Mouse (Mus musculus) midbrain, embryonic 10.5 days (tissue): ENCODE results near the gene Taf8. TPM values are rescaled to one million over a fixed set of nuclear protein-coding genes. Genes with fewer than 3 reads are reported as not detected.

ENCODE experiments used
- DNase-seq: peaks from one replicate; pipeline ENCODE4 v3.0.0-alpha.2; 2017; ENCODE audit warnings: low spot score
- H3K27ac ChIP-seq: fragments of 300-500 bp; sonication (generic); replicated peaks from 2 replicates; pipeline ENCODE4 v1.5.1; 2016; ENCODE audit warnings: mild to moderate bottlenecking
- H3K27me3 ChIP-seq: fragments of 300-500 bp; sonication (generic); 2 replicates; pipeline ENCODE4 v1.6.1; 2016; ENCODE audit warnings: low read depth, mild to moderate bottlenecking; ENCODE audit not compliant: poor library complexity, severe bottlenecking
- H3K36me3 ChIP-seq: fragments of 300-500 bp; sonication (generic); 2 replicates; pipeline ENCODE4 v1.6.1; 2016; ENCODE audit warnings: mild to moderate bottlenecking, moderate library complexity
- H3K4me1 ChIP-seq: fragments of 300-500 bp; sonication (generic); 2 replicates; pipeline ENCODE4 v1.6.1; 2016
- H3K4me3 ChIP-seq: fragments of 300-500 bp; sonication (generic); 2 replicates; pipeline ENCODE4 v1.5.1; 2016; ENCODE audit warnings: mild to moderate bottlenecking, moderate library complexity
- H3K9me3 ChIP-seq: fragments of 300-500 bp; sonication (generic); replicated peaks from 2 replicates; pipeline ENCODE4 v1.6.1; 2016; ENCODE audit warnings: mild to moderate bottlenecking
- WGBS: fragments of 180-500 bp; shearing (Covaris S2); methylation state at CpG from one replicate; pipeline ENCODE4 v1.1.7; 2016; 5-methylcytosine and 5-hydroxymethylcytosine counted together
- polyA plus RNA-seq: library from polyadenylated mRNA; unstranded; fragments of >200 nt; fragmentation: Nextera tagmentation; extraction: Ambion mirVana; gene quantifications from 2 replicates; pipeline ENCODE4 v1.2.1, GENCODE M21; 2016

Gene Taf8
- polyA plus RNA-seq, 1 experiment from 2014 or later: 31.4 TPM

DNA sequence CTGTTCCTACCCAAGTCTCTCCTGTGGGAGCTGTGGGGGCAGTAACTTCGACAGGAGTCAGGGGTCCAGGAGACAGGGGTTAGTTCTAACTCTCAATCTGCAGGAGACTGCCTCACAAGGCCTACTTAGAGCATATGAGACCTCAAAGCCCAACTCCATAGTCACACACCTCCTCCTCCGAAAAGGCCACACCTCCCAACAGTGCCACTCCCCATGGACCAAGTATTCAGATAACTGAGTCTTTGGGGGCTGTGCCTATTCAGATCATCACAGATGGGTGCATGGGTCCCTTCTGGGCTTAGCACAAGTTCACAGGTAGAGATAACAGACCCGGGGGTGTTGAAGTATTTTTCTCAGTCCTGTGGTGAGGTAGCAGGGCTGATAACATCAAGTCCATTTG is 40.4 kb downstream of the Taf8 start:
- Histone ChIP-seq H3K4me1 (peaks cover 36% of the 10 kb centered on the region), H3K9me3 (no peaks in the 10 kb centered on the region), H3K27ac (no peak overlapping the region), H3K27me3 (peaks cover 56% of the 10 kb centered on the region), H3K36me3 (no peaks in the 10 kb centered on the region), H3K4me3 (no peak overlapping the region)
- WGBS: 74% methylated on average over 3 of the region's 3 CpGs
- DNase-seq: no peak

DNA sequence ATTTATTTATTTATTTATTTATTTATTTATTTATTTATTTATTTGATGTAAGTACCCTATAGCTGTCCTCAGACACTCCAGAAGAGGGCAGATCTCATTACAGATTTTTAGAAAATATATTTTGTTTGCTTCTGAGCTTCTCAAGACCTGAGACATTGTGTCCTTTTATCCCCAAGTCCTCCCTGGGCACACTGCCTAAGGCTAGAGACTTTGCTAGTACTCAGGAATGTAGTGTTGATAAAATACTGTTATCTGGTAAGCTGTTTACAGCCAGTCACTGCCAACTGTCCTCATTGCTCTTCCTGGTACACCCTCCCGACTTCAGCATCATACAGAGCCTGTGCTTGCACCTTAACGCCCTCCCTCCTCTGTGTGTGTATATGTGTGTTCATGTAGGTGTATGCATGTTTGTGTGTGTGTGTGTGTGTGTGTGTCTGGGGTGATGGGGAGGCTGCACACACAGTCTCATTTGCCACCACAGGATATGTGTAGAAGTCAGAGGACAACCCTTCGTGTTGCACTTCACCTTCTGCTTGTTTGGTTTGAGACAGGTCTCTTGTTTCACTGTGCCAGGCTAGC is 42.7 kb downstream of the Taf8 start:
- H3K9me3 ChIP-seq: no peaks in the 10 kb centered on the region
- peaks cover 34% of the 10 kb centered on the region for H3K27me3 ChIP-seq
- H3K4me1 ChIP-seq: peaks cover 17% of the 10 kb centered on the region
- H3K27ac ChIP-seq: no peak overlapping the region
- H3K4me3 ChIP-seq: no peak overlapping the region
- H3K36me3 ChIP-seq: no peaks in the 10 kb centered on the region
- 86% methylated on average over 3 of the region's 3 CpGs for WGBS
- no peak for DNase-seq

DNA sequence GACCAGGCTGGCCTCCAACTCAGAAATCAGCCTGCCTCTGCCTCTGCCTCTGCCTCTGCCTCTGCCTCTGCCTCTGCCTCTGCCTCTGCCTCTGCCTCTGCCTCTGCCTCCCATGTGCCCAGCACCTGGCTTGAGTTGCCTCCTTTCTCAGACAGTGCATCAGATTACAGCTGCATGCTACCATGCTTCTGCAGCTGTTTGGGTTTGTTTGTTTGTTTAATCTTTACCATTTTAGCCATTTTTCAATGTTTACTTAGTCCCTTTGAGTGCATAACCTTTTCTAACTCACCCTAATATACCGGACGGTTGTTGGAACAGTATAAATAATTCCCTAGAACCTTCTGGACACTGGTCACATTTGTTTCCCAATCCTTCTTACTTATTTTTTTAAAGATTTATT is 43.2 kb downstream of the Taf8 start:
- H3K27ac ChIP-seq: no peak overlapping the region
- WGBS: 96% methylated on average over 2 of the region's 2 CpGs
- H3K4me3 ChIP-seq: no peak overlapping the region
- H3K9me3 ChIP-seq: no peaks in the 10 kb centered on the region
- H3K4me1 ChIP-seq: peaks cover 12% of the 10 kb centered on the region
- no peaks in the 10 kb centered on the region for H3K36me3 ChIP-seq
- H3K27me3 ChIP-seq: peaks cover 29% of the 10 kb centered on the region
- DNase-seq: no peak

DNA sequence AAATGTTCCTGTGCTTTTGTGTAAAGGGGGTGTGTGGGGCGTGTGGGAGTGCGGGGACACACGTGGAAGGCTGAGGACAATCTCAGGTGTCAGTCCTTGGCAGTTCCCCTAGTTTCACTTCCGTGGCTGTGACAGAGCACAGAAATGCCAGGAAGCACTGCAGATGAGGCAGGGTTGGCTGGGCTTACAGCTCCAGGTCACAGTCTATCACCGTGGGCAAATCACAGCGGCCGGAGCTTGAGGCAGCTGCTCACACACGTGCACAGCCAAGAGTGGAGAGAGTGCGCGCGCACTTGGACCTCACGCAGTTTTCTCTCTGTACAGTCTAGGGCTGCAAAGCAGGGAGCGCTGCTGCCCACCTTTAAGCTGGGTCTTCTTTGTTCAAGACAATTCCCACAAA is 43.8 kb downstream of the Taf8 start:
- no peak overlapping the region for H3K4me3 ChIP-seq
- peaks cover 9% of the 10 kb centered on the region for H3K4me1 ChIP-seq
- DNase-seq: no peak
- no peak overlapping the region for H3K27ac ChIP-seq
- WGBS: 87% methylated on average over 13 of the region's 13 CpGs
- H3K27me3 ChIP-seq: peaks cover 24% of the 10 kb centered on the region
- no peaks in the 10 kb centered on the region for H3K36me3 ChIP-seq
- H3K9me3 ChIP-seq: no peaks in the 10 kb centered on the region

DNA sequence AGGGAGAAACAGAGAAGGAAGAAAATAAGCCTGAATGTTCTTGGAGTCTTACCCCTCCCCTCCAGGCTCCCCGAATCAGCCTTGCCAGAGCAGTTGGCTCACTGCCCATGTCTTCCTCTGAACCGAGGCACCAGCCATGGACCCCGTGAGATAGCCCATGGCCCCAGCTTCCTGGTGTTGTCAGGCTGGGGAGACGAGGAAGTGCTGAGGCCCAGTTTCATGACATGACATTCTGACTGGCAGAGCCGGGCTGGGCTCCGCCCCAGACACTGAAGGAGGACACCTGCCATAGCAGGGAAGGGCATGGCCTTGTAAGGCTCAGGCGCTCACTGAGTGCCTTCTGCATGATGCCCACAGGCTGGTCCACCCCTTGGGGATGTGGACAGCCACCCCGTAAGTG is 47.4 kb downstream of the Taf8 start:
- H3K4me3 ChIP-seq: no peak overlapping the region
- no peak for DNase-seq
- H3K4me1 ChIP-seq: peaks cover 13% of the 10 kb centered on the region
- peaks cover 1% of the 10 kb centered on the region; the same call in 1 of the 2 replicates for H3K27me3 ChIP-seq
- no peak overlapping the region for H3K27ac ChIP-seq
- 86% methylated on average over 8 of the region's 8 CpGs for WGBS
- no peaks in the 10 kb centered on the region for H3K9me3 ChIP-seq
- H3K36me3 ChIP-seq: no peaks in the 10 kb centered on the region

DNA sequence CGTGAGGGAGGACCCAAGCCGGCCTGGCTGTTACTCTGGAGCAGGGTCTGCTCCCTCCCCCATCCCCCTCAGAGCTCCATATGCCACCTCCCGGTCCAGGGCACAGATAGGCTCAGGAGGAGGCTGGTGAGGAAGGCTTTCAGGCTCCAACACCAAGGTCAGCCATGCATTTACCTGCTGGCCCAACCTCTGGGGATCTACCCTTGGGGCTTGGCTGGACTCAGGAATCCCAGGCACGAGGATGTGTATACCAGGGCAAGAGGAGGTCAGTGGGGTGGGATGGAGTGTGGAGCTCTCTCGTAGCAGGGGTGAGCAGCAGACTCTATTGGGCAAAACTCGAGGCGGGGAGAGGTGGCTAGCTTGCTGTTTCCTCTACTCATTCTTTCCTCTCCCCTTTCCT is 49.2 kb downstream of the Taf8 start:
- DNase-seq: no peak
- WGBS: 51% methylated on average over 7 of the region's 7 CpGs
- Histone ChIP-seq H3K27me3 (peaks cover 5% of the 10 kb centered on the region; the same call in 1 of the 2 replicates), H3K4me3 (no peak overlapping the region), H3K4me1 (peaks cover 23% of the 10 kb centered on the region), H3K27ac (no peak overlapping the region), H3K9me3 (no peaks in the 10 kb centered on the region), H3K36me3 (no peaks in the 10 kb centered on the region)

DNA sequence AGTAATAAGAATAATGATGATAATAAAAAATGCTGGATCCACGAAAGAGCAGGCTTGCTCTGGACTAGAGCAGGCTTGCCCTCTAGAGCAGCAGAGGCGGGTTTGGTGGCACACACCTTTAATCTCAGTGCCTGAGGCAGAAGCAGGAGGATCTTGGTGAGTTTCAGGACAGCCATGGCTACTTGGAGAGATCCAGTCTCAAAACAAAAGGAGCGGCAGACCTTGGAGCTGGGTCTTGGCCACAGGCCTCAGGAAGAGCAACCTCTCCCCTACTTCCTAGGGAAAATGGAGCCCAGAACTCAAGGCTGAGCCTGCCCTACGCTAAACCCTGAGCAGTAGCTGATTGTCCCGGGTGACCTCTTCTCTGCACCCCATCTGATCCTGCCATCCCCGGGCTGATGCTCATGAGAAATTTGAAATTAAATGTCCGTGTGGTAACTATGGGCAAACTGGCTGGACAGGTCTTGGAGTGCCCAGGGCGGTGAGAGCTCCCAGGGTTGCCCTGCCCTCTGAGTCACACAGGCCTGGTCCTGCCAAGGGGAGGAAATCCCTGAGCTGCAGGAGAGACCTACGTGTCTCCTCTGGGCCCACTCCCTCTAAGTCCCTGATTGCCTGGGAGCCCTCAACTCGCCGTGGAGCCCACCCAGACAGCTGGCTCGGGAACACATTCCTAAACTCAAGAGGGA is 51.1 kb downstream of the Taf8 start:
- no peak overlapping the region for H3K27ac ChIP-seq
- no peak overlapping the region for H3K4me3 ChIP-seq
- H3K27me3 ChIP-seq: peaks cover 5% of the 10 kb centered on the region; the same call in 1 of the 2 replicates
- WGBS: 79% methylated on average over 12 of the region's 12 CpGs
- H3K9me3 ChIP-seq: no peaks in the 10 kb centered on the region
- H3K36me3 ChIP-seq: no peaks in the 10 kb centered on the region
- peaks cover 30% of the 10 kb centered on the region for H3K4me1 ChIP-seq
- no peak for DNase-seq

DNA sequence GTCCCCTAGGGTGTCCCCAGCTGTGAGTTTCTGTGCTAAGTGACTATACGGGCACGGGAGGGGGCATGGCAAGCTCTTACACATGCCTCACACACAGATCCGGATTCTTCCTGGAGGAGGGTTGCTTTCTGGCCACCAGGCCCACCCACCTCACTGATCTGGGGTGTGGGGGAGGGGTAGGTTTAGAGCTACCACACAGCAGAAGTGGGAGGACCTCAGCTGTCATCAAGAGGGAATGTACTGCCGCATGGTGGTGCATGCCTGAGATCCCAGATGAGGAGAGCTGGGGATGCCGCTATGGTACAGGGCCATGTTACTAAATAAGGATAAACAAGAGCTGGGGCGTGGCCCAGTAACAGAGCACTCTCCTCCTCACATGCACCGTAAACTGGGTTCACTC is 51.9 kb downstream of the Taf8 start:
- Histone ChIP-seq H3K9me3 (no peaks in the 10 kb centered on the region), H3K4me3 (no peak overlapping the region), H3K27ac (no peak overlapping the region), H3K27me3 (peaks cover 5% of the 10 kb centered on the region; the same call in 1 of the 2 replicates), H3K36me3 (no peaks in the 10 kb centered on the region), H3K4me1 (peaks cover 37% of the 10 kb centered on the region)
- 41% methylated on average over 7 of the region's 7 CpGs for WGBS
- no peak for DNase-seq

DNA sequence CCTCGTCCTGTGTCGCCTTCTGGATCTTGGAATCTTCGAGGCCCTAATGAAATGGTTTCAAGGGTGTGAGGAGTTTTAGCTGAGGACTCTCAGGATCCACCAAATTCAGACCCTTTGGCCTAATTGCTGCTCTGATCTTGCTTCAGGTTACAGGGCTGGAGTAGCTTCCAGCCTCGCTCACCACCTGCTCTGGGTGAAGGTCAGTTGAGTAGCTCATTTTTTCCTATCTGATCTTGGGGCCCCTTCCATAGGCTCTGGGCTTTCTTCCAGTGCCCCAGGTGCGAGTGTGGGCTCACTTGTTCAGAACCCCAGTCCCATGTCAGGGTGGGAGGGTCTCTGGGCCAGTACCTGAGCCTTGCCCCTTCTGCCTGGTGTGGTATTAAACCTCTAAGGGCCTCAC is 52.7 kb downstream of the Taf8 start:
- DNase-seq: no peak

DNA sequence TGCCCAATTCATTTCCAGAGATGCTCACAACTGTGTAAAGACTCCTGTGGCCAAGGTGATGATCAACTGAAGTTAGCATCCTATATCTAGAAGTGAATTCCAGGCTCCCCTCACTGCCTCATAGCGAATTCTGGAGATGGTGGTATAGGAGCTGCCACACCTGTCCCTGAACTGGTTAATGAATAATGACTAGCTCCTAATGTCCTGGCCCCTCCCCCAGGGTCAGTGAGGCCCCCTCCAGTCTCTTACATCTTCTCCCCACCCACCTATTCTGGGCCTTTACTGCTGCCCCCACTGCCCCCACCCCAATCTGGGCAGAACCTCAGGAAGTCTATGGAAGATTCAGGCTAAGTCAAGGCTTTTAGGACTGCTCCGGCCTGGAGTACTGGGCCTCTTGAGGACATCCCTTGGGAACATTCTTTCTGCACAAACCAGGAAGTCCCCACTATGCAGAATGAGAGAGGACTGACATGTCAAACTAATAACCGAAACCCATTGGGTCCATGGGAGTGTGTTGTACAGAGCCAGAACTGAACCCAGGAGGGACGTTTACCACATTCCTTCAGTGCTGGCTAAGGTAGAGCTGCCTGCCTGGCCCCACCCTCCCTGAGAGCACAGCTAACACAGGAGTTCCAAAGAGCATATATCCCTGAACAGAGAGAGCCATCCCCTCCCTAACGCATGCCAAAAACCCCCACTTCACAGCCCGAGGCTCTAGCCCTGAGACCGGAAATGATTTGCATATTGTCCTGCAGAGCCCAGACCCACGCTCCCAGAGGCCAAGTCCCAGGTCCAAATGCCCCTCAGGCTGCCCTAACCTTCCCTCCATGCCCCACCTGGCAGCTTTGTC is 53.3 kb downstream of the Taf8 start:
- Histone ChIP-seq H3K4me3 (no peak overlapping the region), H3K27ac (no peak overlapping the region), H3K4me1 (peaks cover 38% of the 10 kb centered on the region), H3K36me3 (no peaks in the 10 kb centered on the region), H3K27me3 (peaks cover 9% of the 10 kb centered on the region), H3K9me3 (no peaks in the 10 kb centered on the region)
- DNase-seq: no peak
- WGBS: 46% methylated on average over 8 of the region's 8 CpGs

More for the DNA sequence above, 52.7 kb downstream of the Taf8 start:
- Histone ChIP-seq H3K4me3 (no peak overlapping the region), H3K36me3 (no peaks in the 10 kb centered on the region), H3K27me3 (peaks cover 9% of the 10 kb centered on the region), H3K4me1 (peaks cover 38% of the 10 kb centered on the region), H3K9me3 (no peaks in the 10 kb centered on the region), H3K27ac (no peak overlapping the region)
- 80% methylated on average over 5 of the region's 5 CpGs for WGBS

DNA sequence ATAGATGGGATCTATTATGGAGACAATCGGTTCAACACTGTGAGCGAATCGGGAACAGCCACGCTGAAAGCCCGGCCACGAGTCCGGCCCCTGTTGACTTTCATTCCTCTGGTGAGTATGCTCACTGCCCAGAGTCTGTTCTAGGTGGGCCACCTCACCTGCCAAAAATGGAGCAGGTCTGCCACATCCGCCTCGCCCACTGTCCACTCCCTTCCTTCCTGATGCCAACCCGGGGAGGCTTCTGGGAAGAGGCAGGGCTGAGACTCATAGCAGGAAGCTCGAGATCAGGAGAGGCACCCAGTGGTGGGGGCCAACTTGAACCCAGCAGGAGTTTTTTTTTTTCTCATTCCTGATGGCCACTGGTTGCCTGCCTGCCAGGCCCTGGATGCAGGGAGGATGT is 55.5 kb downstream of the Taf8 start:
- WGBS: 88% methylated on average over 11 of the region's 11 CpGs
- H3K4me1 ChIP-seq: peaks cover 37% of the 10 kb centered on the region

DNA sequence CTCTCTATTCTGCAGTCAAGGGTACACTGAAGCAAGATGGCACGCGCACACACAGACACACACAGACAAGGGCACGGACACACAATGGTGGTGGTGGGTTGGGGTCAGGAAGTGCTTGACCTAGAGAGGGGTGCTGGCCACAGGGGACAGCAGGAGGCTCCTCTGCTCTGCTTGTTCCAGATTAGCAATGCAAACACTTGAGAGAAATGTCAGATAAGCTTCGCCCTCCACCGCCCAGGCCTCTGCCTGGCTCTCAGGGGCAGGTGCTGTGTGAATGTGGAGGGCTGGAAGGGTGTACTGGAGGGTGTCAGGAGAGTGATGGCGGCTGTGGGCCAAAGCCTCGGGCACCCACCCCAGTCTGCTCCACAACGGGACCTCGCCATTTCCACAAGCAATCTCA is 56.1 kb downstream of the Taf8 start:
- 71% methylated on average over 9 of the region's 9 CpGs for WGBS
- DNase-seq: no peak
- Histone ChIP-seq H3K4me3 (no peak overlapping the region), H3K27me3 (peaks cover 10% of the 10 kb centered on the region), H3K27ac (no peak overlapping the region), H3K4me1 (peaks cover 42% of the 10 kb centered on the region), H3K9me3 (no peaks in the 10 kb centered on the region), H3K36me3 (no peaks in the 10 kb centered on the region)

More for the DNA sequence above, 55.5 kb downstream of the Taf8 start:
- H3K9me3 ChIP-seq: no peaks in the 10 kb centered on the region
- no peaks in the 10 kb centered on the region for H3K36me3 ChIP-seq
- no peak for DNase-seq
- H3K4me3 ChIP-seq: no peak overlapping the region
- no peak overlapping the region for H3K27ac ChIP-seq
- H3K27me3 ChIP-seq: peaks cover 9% of the 10 kb centered on the region

DNA sequence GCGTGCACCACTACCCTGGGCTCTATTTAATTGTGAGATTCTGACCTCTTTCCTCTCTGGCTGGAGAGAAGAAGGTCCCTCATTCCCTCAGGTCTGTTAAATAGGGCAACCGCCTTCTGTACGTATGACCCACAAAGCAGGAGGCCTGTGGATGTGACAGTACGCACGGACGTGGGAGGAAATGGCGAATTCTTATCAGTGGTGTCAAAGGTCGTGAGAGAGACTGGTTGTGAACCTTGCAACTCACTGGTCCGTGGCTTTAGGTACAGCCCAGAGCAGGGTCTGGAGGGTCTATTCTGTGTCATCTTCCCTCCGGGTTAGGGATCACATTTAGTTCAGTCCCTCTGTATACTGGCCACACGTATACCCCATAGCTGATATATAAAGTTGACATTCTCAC is 56.6 kb downstream of the Taf8 start:
- Histone ChIP-seq H3K27ac (no peak overlapping the region), H3K36me3 (no peaks in the 10 kb centered on the region), H3K27me3 (peaks cover 15% of the 10 kb centered on the region), H3K4me3 (no peak overlapping the region), H3K4me1 (peaks cover 47% of the 10 kb centered on the region), H3K9me3 (no peaks in the 10 kb centered on the region)
- no peak for DNase-seq
- 73% methylated on average over 11 of the region's 11 CpGs for WGBS
